Mouse (Mus musculus) thymus, adult 2 months (tissue): ENCODE measurements around the gene Hspa4.

Source experiments
- CTCF ChIP-seq: fragments of 200-500 bp; IDR thresholded peaks from 2 replicates; pipeline ENCODE4 v1.5.1; 2012; ENCODE audit warnings: mild to moderate bottlenecking, control low read depth, low read length, moderate library complexity, borderline replicate concordance; ENCODE audit not compliant: control insufficient read depth, poor library complexity, insufficient read depth; ENCODE audit errors: extremely low read depth
- POLR2A ChIP-seq: fragments of 200-500 bp; IDR thresholded peaks from 2 replicates; pipeline ENCODE4 v1.6.1; 2012; ENCODE audit warnings: mild to moderate bottlenecking, low read length, control low read depth, moderate library complexity; ENCODE audit not compliant: control insufficient read depth, poor library complexity, insufficient read depth; ENCODE audit errors: extremely low read depth

DNA sequence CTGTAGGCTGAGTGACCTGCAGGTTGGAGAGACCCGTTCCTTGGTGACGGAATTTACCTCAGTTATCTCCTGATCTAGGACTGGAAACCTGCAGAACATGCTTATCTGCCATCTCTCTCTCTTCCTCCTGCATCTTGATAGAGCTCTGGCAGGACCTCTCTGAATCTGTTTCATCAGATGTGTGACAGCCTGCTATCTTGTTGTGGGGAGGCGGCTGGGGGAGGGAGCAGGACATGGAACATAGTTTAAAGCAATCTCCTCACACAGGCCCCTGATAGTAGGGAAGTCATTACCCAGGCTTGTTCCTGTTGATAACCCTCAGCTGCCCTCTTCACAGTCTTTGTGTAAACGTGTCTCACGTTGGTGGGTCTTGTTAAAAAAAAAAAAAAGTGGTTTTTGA, 45.1 kb upstream of the Hspa4 start:
- TF ChIP-seq CTCF (no peak), POLR2A (no peak)
